Mouse (Mus musculus) midbrain, embryonic 15.5 days (tissue): ENCODE measurements around the gene Aff4. TPM values are rescaled to one million over a fixed set of nuclear protein-coding genes. Genes with fewer than 3 reads are reported as not detected.
"Not testable (repeated sequence)": the region's sequence is repeated elsewhere in the genome, so short reads cannot be mapped to it uniquely, and the experiment has no call there.

Experiments
- ATAC-seq: fragments of 200-750 bp; cut with Nextera tagmentation; replicated peaks from 2 replicates; pipeline ENCODE4 v1.8.0; 2017; ENCODE audit warnings: moderate TSS enrichment
- H3K27ac ChIP-seq: fragments of 300-500 bp; sonication (generic); 2 replicates; pipeline ENCODE4 v1.5.1; 2015; ENCODE audit warnings: mild to moderate bottlenecking, inconsistent platforms
- H3K27me3 ChIP-seq: fragments of 300-500 bp; sonication (generic); replicated peaks from 2 replicates; pipeline ENCODE4 v1.6.1; 2015; ENCODE audit warnings: inconsistent platforms
- H3K36me3 ChIP-seq: fragments of 300-500 bp; sonication (generic); replicated peaks from 2 replicates; pipeline ENCODE4 v1.6.1; 2015; ENCODE audit warnings: inconsistent platforms
- H3K4me1 ChIP-seq: fragments of 300-500 bp; sonication (generic); 2 replicates; pipeline ENCODE4 v1.6.1; 2015; ENCODE audit warnings: inconsistent platforms
- H3K4me2 ChIP-seq: fragments of 300-500 bp; sonication (generic); 2 replicates; pipeline ENCODE4 v1.6.1; 2015; ENCODE audit warnings: inconsistent platforms, mild to moderate bottlenecking, moderate library complexity
- H3K4me3 ChIP-seq: fragments of 300-500 bp; sonication (generic); 2 replicates; pipeline ENCODE4 v1.5.1; 2015; ENCODE audit warnings: mild to moderate bottlenecking, inconsistent platforms
- H3K9ac ChIP-seq: fragments of 300-500 bp; sonication (generic); 2 replicates; pipeline ENCODE4 v1.6.1; 2015; ENCODE audit warnings: mild to moderate bottlenecking, inconsistent platforms
- H3K9me3 ChIP-seq: fragments of 300-500 bp; sonication (generic); 2 replicates; pipeline ENCODE4 v1.6.1; 2016; ENCODE audit warnings: inconsistent platforms
- WGBS: fragments of 180-500 bp; shearing (Covaris S2); methylation state at CpG from one replicate; pipeline ENCODE4 v1.1.7; 2015; ENCODE audit warnings: mixed read lengths; 5-methylcytosine and 5-hydroxymethylcytosine counted together
- polyA plus RNA-seq: library from polyadenylated mRNA; unstranded; fragments of >200 nt; fragmentation: Nextera tagmentation; extraction: Ambion mirVana; gene quantifications from 2 replicates; pipeline ENCODE4 v1.2.1, GENCODE M21; 2015

Aff4 gene
- polyA plus RNA-seq, 1 experiment from 2014 or later: 72.6 TPM

GRCm38 (mm10) chr11:53423036-53423435, 72.4 kb downstream of the Aff4 start, which contains the start of gene Leap2:
Gene Leap2, minus strand, starts transcription at chr11:53423170.
- no peak for ATAC-seq

GRCm38 (mm10) chr11:53424826-53425225, 74.2 kb downstream of the Aff4 start:
- Histone ChIP-seq H3K4me3 (no peak overlapping the region), H3K27me3 (no peaks in the 10 kb centered on the region), H3K4me2 (no peak overlapping the region), H3K36me3 (peaks cover 16% of the 10 kb centered on the region; the same call in 1 of the 2 replicates), H3K9me3 (no peaks in the 10 kb centered on the region), H3K27ac (no peak overlapping the region), H3K4me1 (peaks cover 6% of the 10 kb centered on the region), H3K9ac (no peak overlapping the region)
- 84% methylated on average over 2 of the region's 2 CpGs for WGBS
- no peak for ATAC-seq

More at GRCm38 (mm10) chr11:53423036-53423435, 72.4 kb downstream of the Aff4 start, which contains the start of gene Leap2:
- no peak within 1 kb of the TSS for H3K4me2 ChIP-seq
- no peak within 1 kb of the TSS for H3K9ac ChIP-seq
- no peaks in the 10 kb centered on the region for H3K4me1 ChIP-seq
- H3K4me3 ChIP-seq: no peak within 1 kb of the TSS
- H3K36me3 ChIP-seq: peaks cover 19% of the 10 kb centered on the region; the same call in 1 of the 2 replicates
- 89% methylated on average over 4 of the region's 4 CpGs for WGBS
- H3K27me3 ChIP-seq: no peaks in the 10 kb centered on the region
- no peak within 1 kb of the TSS for H3K27ac ChIP-seq
- no peaks in the 10 kb centered on the region for H3K9me3 ChIP-seq

- WGBS: 85% methylated on average over 3 of the region's 3 CpGs
- Histone ChIP-seq H3K36me3 (peaks cover 12% of the 10 kb centered on the region; the same call in 1 of the 2 replicates), H3K4me2 (no peak overlapping the region), H3K4me3 (no peak overlapping the region), H3K4me1 (peaks cover 9% of the 10 kb centered on the region), H3K27me3 (no peaks in the 10 kb centered on the region), H3K27ac (no peak overlapping the region), H3K9me3 (no peaks in the 10 kb centered on the region), H3K9ac (no peak overlapping the region)
- no peak for ATAC-seq
Measured at GRCm38 (mm10) chr11:53425251-53425650, 74.6 kb downstream of the Aff4 start.

- H3K27me3 ChIP-seq: no peaks in the 10 kb centered on the region
- 88% methylated on average over 6 of the region's 6 CpGs for WGBS
- no peak overlapping the region for H3K4me2 ChIP-seq
- no peaks in the 10 kb centered on the region for H3K9me3 ChIP-seq
- peaks cover 9% of the 10 kb centered on the region; the same call in 1 of the 2 replicates for H3K36me3 ChIP-seq
- H3K9ac ChIP-seq: no peak overlapping the region
- H3K4me1 ChIP-seq: peaks cover 9% of the 10 kb centered on the region
- ATAC-seq: no peak
- H3K27ac ChIP-seq: no peak overlapping the region
- H3K4me3 ChIP-seq: no peak overlapping the region
Measured at GRCm38 (mm10) chr11:53425711-53426255, 75.2 kb downstream of the Aff4 start.

- H3K4me1 ChIP-seq: peaks cover 15% of the 10 kb centered on the region
- ATAC-seq, H3K4me3 ChIP-seq, H3K4me2 ChIP-seq, H3K27ac ChIP-seq, H3K27me3 ChIP-seq, H3K36me3 ChIP-seq, H3K9me3 ChIP-seq, H3K9ac ChIP-seq: not testable (repeated sequence)
- 90% methylated on average over 3 of the region's 3 CpGs for WGBS
Measured at GRCm38 (mm10) chr11:53426914-53427313, 76.3 kb downstream of the Aff4 start.

GRCm38 (mm10) chr11:53427993-53428715, 77.5 kb downstream of the Aff4 start:
- Histone ChIP-seq H3K27ac (no peak overlapping the region), H3K36me3 (peaks cover 9% of the 10 kb centered on the region; the same call in 1 of the 2 replicates), H3K4me2 (no peak overlapping the region), H3K4me3 (no peak overlapping the region), H3K27me3 (no peaks in the 10 kb centered on the region), H3K4me1 (peaks cover 15% of the 10 kb centered on the region), H3K9ac (no peak overlapping the region), H3K9me3 (no peaks in the 10 kb centered on the region)
- ATAC-seq: no peak
- WGBS: 95% methylated on average over 3 of the region's 3 CpGs

- no peak for ATAC-seq
- H3K9me3 ChIP-seq: no peaks in the 10 kb centered on the region
- no peak overlapping the region for H3K9ac ChIP-seq
- H3K4me1 ChIP-seq: peaks cover 15% of the 10 kb centered on the region
- no peaks in the 10 kb centered on the region for H3K27me3 ChIP-seq
- H3K36me3 ChIP-seq: peaks cover 9% of the 10 kb centered on the region; the same call in 1 of the 2 replicates
- 95% methylated on average over 5 of the region's 5 CpGs for WGBS
- H3K27ac ChIP-seq: no peak overlapping the region
- no peak overlapping the region for H3K4me3 ChIP-seq
- H3K4me2 ChIP-seq: no peak overlapping the region
Measured at GRCm38 (mm10) chr11:53428716-53429057, 78.1 kb downstream of the Aff4 start.

GRCm38 (mm10) chr11:53429182-53429581, 78.5 kb downstream of the Aff4 start:
- no peaks in the 10 kb centered on the region for H3K27me3 ChIP-seq
- no peaks in the 10 kb centered on the region for H3K9me3 ChIP-seq
- H3K27ac ChIP-seq: no peak overlapping the region
- no peak overlapping the region for H3K9ac ChIP-seq
- no peak for ATAC-seq
- peaks cover 9% of the 10 kb centered on the region; the same call in 1 of the 2 replicates for H3K36me3 ChIP-seq
- peak overlapping the region; percentile 77 for H3K4me2 ChIP-seq
- H3K4me3 ChIP-seq: 0 out of 2 replicates have a peak overlapping the region, but pooled peaks have one; percentile 65
- H3K4me1 ChIP-seq: peaks cover 15% of the 10 kb centered on the region

- Histone ChIP-seq H3K4me1 (peaks cover 15% of the 10 kb centered on the region), H3K36me3 (peaks cover 9% of the 10 kb centered on the region; the same call in 1 of the 2 replicates), H3K4me2 (peak overlapping the region; percentile 77), H3K27me3 (no peaks in the 10 kb centered on the region), H3K4me3 (peak overlapping the region; percentile 65), H3K27ac (peak overlapping the region; percentile 82), H3K9ac (peak overlapping the region; percentile 74), H3K9me3 (no peaks in the 10 kb centered on the region)
- ATAC-seq: peak; percentile 63
- under 1% methylated on average over 34 of the region's 34 CpGs for WGBS
Measured at GRCm38 (mm10) chr11:53430300-53430669, 79.7 kb downstream of the Aff4 start.

- peak; percentile 96 for ATAC-seq
- under 1% methylated on average over 44 of the region's 44 CpGs for WGBS
- Histone ChIP-seq H3K36me3 (peaks cover 9% of the 10 kb centered on the region; the same call in 1 of the 2 replicates), H3K4me1 (peaks cover 15% of the 10 kb centered on the region), H3K4me3 (peak within 1 kb of the TSS; percentile 65), H3K27me3 (no peaks in the 10 kb centered on the region), H3K9me3 (no peaks in the 10 kb centered on the region), H3K9ac (peak within 1 kb of the TSS; percentile 74), H3K27ac (peak within 1 kb of the TSS; percentile 82), H3K4me2 (peak within 1 kb of the TSS; percentile 77)
Measured at GRCm38 (mm10) chr11:53430670-53431346, 80.2 kb downstream of the Aff4 start, which contains the start of the genes Uqcrq and Gdf9. Gene Uqcrq, minus strand, starts transcription at chr11:53430831. Gene Gdf9, plus strand, starts transcription at chr11:53431023.

GRCm38 (mm10) chr11:53431347-53432056, 80.9 kb downstream of the Aff4 start:
- H3K9ac ChIP-seq: peak overlapping the region; percentile 21; the same call in 1 of the 2 replicates
- 19% methylated on average over 9 of the region's 9 CpGs for WGBS
- H3K9me3 ChIP-seq: no peaks in the 10 kb centered on the region
- no peaks in the 10 kb centered on the region for H3K27me3 ChIP-seq
- ATAC-seq: no peak; the same call in 1 of the 2 replicates
- H3K36me3 ChIP-seq: peaks cover 9% of the 10 kb centered on the region; the same call in 1 of the 2 replicates
- H3K4me2 ChIP-seq: peak overlapping the region; percentile 77
- H3K4me3 ChIP-seq: peak overlapping the region; percentile 65
- peak overlapping the region; percentile 82 for H3K27ac ChIP-seq
- H3K4me1 ChIP-seq: peaks cover 15% of the 10 kb centered on the region
